Mouse (Mus musculus): ENCODE data around the gene Zbtb26. TPM values are rescaled to one million over a fixed set of nuclear protein-coding genes. Genes with fewer than 3 reads are reported as not detected.

Gene Zbtb26
- polyA plus RNA-seq, 1 experiment, result 5.8 TPM

GRCm38 (mm10) chr2:37451667-37452375 lies 8.9 kb upstream of the Zbtb26 start:
- H3K4me3 ChIP-seq (ENCODE audit: insufficient read depth, low read length), result peak overlapping the region; percentile 75
- H3K27ac ChIP-seq (ENCODE audit: insufficient read depth, low read length), result no peak overlapping the region; the same call in 1 of the 2 replicates
- TF ChIP-seq POLR2A (IDR thresholded peaks at IDR 0.05; ENCODE audit: extremely low read depth, insufficient read depth, low read length) (peak; percentile 82), CTCF (IDR thresholded peaks at IDR 0.05; ENCODE audit: extremely low read depth, insufficient read depth, low read length) (no peak)
- H3K4me1 ChIP-seq (ENCODE audit: control insufficient read depth, insufficient read depth, low read length), result peaks cover 4% of the 10 kb centered on the region; the same call in 1 of the 2 replicates

- TF ChIP-seq CTCF (IDR thresholded peaks at IDR 0.05; ENCODE audit: extremely low read depth, insufficient read depth, low read length), result no peak
- no peak for TF ChIP-seq POLR2A (IDR thresholded peaks at IDR 0.05; ENCODE audit: extremely low read depth, insufficient read depth, low read length)
- H3K4me1 ChIP-seq (ENCODE audit: control insufficient read depth, insufficient read depth, low read length), result no peaks in the 10 kb centered on the region; the same call in 1 of the 2 replicates
- peak overlapping the region; percentile 91; the same call in 1 of the 2 replicates for H3K4me3 ChIP-seq (ENCODE audit: insufficient read depth, low read length)
- no peak overlapping the region for H3K27ac ChIP-seq (ENCODE audit: insufficient read depth, low read length)
Measured at GRCm38 (mm10) chr2:37431609-37432008, 11.3 kb downstream of the Zbtb26 start.

- peak; percentile 63 for TF ChIP-seq POLR2A (IDR thresholded peaks at IDR 0.05; ENCODE audit: extremely low read depth, insufficient read depth, low read length)
- no peak for TF ChIP-seq CTCF (IDR thresholded peaks at IDR 0.05; ENCODE audit: extremely low read depth, insufficient read depth, low read length)
- H3K27ac ChIP-seq (ENCODE audit: insufficient read depth, low read length), result peak overlapping the region; percentile 39
- peak overlapping the region; percentile 91 for H3K4me3 ChIP-seq (ENCODE audit: insufficient read depth, low read length)
- no peaks in the 10 kb centered on the region; the same call in 1 of the 2 replicates for H3K4me1 ChIP-seq (ENCODE audit: control insufficient read depth, insufficient read depth, low read length)
Measured at GRCm38 (mm10) chr2:37430593-37431464, 12.1 kb downstream of the Zbtb26 start.

GRCm38 (mm10) chr2:37423671-37424070 lies 19.3 kb downstream of the Zbtb26 start:
- no peak for TF ChIP-seq CTCF (IDR thresholded peaks at IDR 0.05; ENCODE audit: extremely low read depth, insufficient read depth, low read length)
- TF ChIP-seq POLR2A (IDR thresholded peaks at IDR 0.05; ENCODE audit: extremely low read depth, insufficient read depth, low read length), result no peak
- no peak overlapping the region for H3K4me3 ChIP-seq (ENCODE audit: insufficient read depth, low read length)
- no peak overlapping the region for H3K27ac ChIP-seq (ENCODE audit: insufficient read depth, low read length)

GRCm38 (mm10) chr2:37422306-37423304 lies 20.3 kb downstream of the Zbtb26 start, which contains the start of gene Rc3h2:
Rc3h2 (minus strand) TSS chr2:37422903.
- TF ChIP-seq POLR2A (IDR thresholded peaks at IDR 0.05; ENCODE audit: extremely low read depth, insufficient read depth, low read length), result peak; percentile 90
- TF ChIP-seq CTCF (IDR thresholded peaks at IDR 0.05; ENCODE audit: extremely low read depth, insufficient read depth, low read length), result no peak
- Histone ChIP-seq H3K4me1 (ENCODE audit: control insufficient read depth, insufficient read depth, low read length) (peaks cover 4% of the 10 kb centered on the region; the same call in 1 of the 2 replicates), H3K27ac (ENCODE audit: insufficient read depth, low read length) (peak within 1 kb of the TSS; percentile 50), H3K4me3 (ENCODE audit: insufficient read depth, low read length) (peak within 1 kb of the TSS; percentile 96)

More at GRCm38 (mm10) chr2:37423671-37424070, 19.3 kb downstream of the Zbtb26 start:
- H3K4me1 ChIP-seq (ENCODE audit: control insufficient read depth, insufficient read depth, low read length), result peaks cover 4% of the 10 kb centered on the region; the same call in 1 of the 2 replicates

GRCm38 (mm10) chr2:37421903-37422302 lies 21.0 kb downstream of the Zbtb26 start:
- Histone ChIP-seq H3K4me1 (ENCODE audit: control insufficient read depth, insufficient read depth, low read length) (peaks cover 4% of the 10 kb centered on the region; the same call in 1 of the 2 replicates), H3K27ac (ENCODE audit: insufficient read depth, low read length) (peak overlapping the region; percentile 50), H3K4me3 (ENCODE audit: insufficient read depth, low read length) (peak overlapping the region; percentile 96)
- no peak for TF ChIP-seq CTCF (IDR thresholded peaks at IDR 0.05; ENCODE audit: extremely low read depth, insufficient read depth, low read length)
- TF ChIP-seq POLR2A (IDR thresholded peaks at IDR 0.05; ENCODE audit: extremely low read depth, insufficient read depth, low read length), result no peak

- H3K27ac ChIP-seq (ENCODE audit: insufficient read depth, low read length), result no peak overlapping the region
- no peaks in the 10 kb centered on the region for H3K4me1 ChIP-seq (ENCODE audit: control insufficient read depth, insufficient read depth, low read length)
- H3K4me3 ChIP-seq (ENCODE audit: insufficient read depth, low read length), result no peak overlapping the region
- no peak for TF ChIP-seq CTCF (IDR thresholded peaks at IDR 0.05; ENCODE audit: extremely low read depth, insufficient read depth, low read length)
- no peak for TF ChIP-seq POLR2A (IDR thresholded peaks at IDR 0.05; ENCODE audit: extremely low read depth, insufficient read depth, low read length)
Measured at GRCm38 (mm10) chr2:37395539-37395938, 47.4 kb downstream of the Zbtb26 start.

GRCm38 (mm10) chr2:37382921-37383320 lies 60.0 kb downstream of the Zbtb26 start:
- no peak overlapping the region for H3K27ac ChIP-seq (ENCODE audit: insufficient read depth, low read length)
- H3K4me1 ChIP-seq (ENCODE audit: control insufficient read depth, insufficient read depth, low read length), result no peaks in the 10 kb centered on the region
- H3K4me3 ChIP-seq (ENCODE audit: insufficient read depth, low read length), result no peak overlapping the region
- no peak for TF ChIP-seq POLR2A (IDR thresholded peaks at IDR 0.05; ENCODE audit: extremely low read depth, insufficient read depth, low read length)
- TF ChIP-seq CTCF (IDR thresholded peaks at IDR 0.05; ENCODE audit: extremely low read depth, insufficient read depth, low read length), result no peak

Other genes with a start within 250 kb of the Zbtb26 start
- gene Olfr366, start 231.6 kb downstream of the Zbtb26 start, polyA plus RNA-seq (2012; rRNA removed), result not detected in 2 replicates
- not detected in 2 replicates for gene Olfr368, start 116.6 kb downstream of the Zbtb26 start, polyA plus RNA-seq (2012; rRNA removed)
- 21.5 and 22.1 TPM in 2 replicates for gene Pdcl, start 83.8 kb downstream of the Zbtb26 start, polyA plus RNA-seq (2012; rRNA removed)
- 25.2 and 25.5 TPM in 2 replicates for gene Rc3h2, start 20.2 kb downstream of the Zbtb26 start, polyA plus RNA-seq (2012; rRNA removed)
- 7.2 and 7.7 TPM in 2 replicates for gene Zbtb6, start within 50 bp of the Zbtb26 start, polyA plus RNA-seq (2012; rRNA removed)
- 41.7 and 42.6 TPM in 2 replicates for gene Rabgap1, start 144 bp upstream of the Zbtb26 start, polyA plus RNA-seq (2012; rRNA removed)
- 1.8 and 2.8 TPM in 2 replicates for gene Gpr21, start 73.2 kb upstream of the Zbtb26 start, polyA plus RNA-seq (2012; rRNA removed)